Mouse (Mus musculus) neutrophil, adult 65 days (primary cell): ENCODE results near the gene Gon4l. TPM values are rescaled to one million over a fixed set of nuclear protein-coding genes. Genes with fewer than 3 reads are reported as not detected.

ENCODE experiments used
- total RNA-seq: library from RNA; stranded (reverse); gene quantifications from 2 replicates; pipeline ENCODE4 v1.2.4, GENCODE M21; 2023

The Gon4l gene
- 22.6 and 32.2 TPM in 2 replicates for total RNA-seq

GRCm38 (mm10) chr3:88834951-88835491 is at the start of gene Gon4l:
Gene Gon4l (plus strand): TSS chr3:88835231.

GRCm38 (mm10) chr3:88913511-88914383 is 78.7 kb downstream of the Gon4l start, which contains the start of gene Msto1:
Gene Msto1 (minus strand): TSS chr3:88913999.

GRCm38 (mm10) chr3:88950576-88951326 is 115.7 kb downstream of the Gon4l start, which contains the start of the genes Ash1l and Dap3:
Gene Ash1l (plus strand): TSS chr3:88950622.
Gene Dap3 (minus strand): TSS chr3:88951181.

Other genes starting within 250 kb of the Gon4l start
- gene Arhgef2, start 229.3 kb upstream of the Gon4l start, total RNA-seq = 209 and 264 TPM in 2 replicates
- not detected in 2 replicates for gene Rxfp4, start 182.1 kb upstream of the Gon4l start, total RNA-seq
- 95.8 and 139 TPM in 2 replicates for gene Khdc4, start 149.4 kb upstream of the Gon4l start, total RNA-seq
- 49.1 and 52.4 TPM in 2 replicates for gene Rit1, start 118.4 kb upstream of the Gon4l start, total RNA-seq
- 0.59 and 0.73 TPM in 2 replicates for gene Syt11, start 60.1 kb upstream of the Gon4l start, total RNA-seq
- gene Msto1, start 78.8 kb downstream of the Gon4l start, total RNA-seq = 4.0 and 5.5 TPM in 2 replicates
- 29.5 and 43.5 TPM in 2 replicates for gene Ash1l, start 115.4 kb downstream of the Gon4l start, total RNA-seq
- 57.7 and 64.3 TPM in 2 replicates for gene Dap3, start 116.0 kb downstream of the Gon4l start, total RNA-seq